Mouse (Mus musculus): ENCODE results near the gene Zdhhc3. TPM values are rescaled to one million over a fixed set of nuclear protein-coding genes. Genes with fewer than 3 reads are reported as not detected.
A peak's percentile ranks its signal among the peaks of the same experiment; 100 is the strongest.

Zdhhc3 gene
- total RNA-seq, 1 experiment from 2014 or later = 38.2 TPM

DNA sequence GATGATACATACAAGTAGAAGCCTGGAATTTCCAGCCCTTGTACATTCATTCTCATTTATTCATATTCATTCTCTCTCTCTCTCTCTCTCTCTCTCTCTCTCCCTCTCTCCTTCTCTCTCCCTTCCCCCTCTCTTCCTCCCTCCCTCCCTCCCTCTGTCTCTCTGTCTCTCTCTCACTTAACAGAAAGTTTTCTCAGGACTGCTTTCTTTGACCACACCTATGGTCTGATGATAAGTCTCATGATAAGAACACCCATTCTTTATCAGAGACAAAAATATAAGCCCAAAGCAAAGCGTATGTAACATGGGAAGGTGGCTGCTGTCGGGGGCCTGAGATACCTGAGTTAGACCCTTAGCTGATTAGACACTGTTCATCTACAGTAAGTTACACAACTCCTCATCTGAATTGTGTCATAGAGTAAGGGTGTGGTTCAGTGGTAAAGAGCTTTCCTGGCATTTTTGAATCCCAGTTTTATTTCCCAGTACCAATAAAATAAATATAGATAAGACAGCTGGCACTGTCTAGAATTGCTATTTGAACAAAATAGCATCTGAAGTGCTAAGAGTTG is 11.5 kb upstream of the Zdhhc3 start:
- no peak for ATAC-seq (replicated peaks in 1 of 2; ENCODE audit: insufficient read depth in 1 of 2, low FRiP score in 2 of 2, low TSS enrichment in 1 of 2, low read depth in 1 of 2, poor library complexity in 2 of 2, severe bottlenecking in 2 of 2)

- peak in 1 of 2 experiments; percentile 27; a peak in 1 of 4 replicates for ATAC-seq (replicated peaks in 1 of 2; ENCODE audit: insufficient read depth in 1 of 2, low FRiP score in 2 of 2, low TSS enrichment in 1 of 2, low read depth in 1 of 2, poor library complexity in 2 of 2, severe bottlenecking in 2 of 2)
Measured at GRCm38 (mm10) chr9:123123571-123124412, 10.8 kb upstream of the Zdhhc3 start.

DNA sequence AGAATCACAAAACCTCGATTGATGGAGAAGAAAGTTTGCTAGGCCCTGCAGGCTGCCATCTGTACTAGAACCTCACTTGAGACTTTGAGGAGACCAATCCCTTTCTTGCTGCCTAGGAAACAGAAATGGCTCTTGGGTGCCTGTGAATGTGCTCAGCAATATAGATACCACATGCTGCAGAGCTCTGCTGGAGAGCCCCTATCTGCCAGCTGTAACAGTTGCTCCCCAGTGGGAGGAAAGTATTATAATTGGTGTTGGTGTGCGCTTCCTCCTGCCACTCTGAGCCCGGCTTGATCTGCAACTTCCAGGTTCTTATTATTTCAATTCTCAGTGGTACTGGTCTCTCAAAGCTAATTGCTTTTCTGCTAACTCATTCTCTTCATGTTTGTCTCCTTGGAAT is 10.0 kb upstream of the Zdhhc3 start:
- ATAC-seq (replicated peaks in 1 of 2; ENCODE audit: insufficient read depth in 1 of 2, low FRiP score in 2 of 2, low TSS enrichment in 1 of 2, low read depth in 1 of 2, poor library complexity in 2 of 2, severe bottlenecking in 2 of 2) = no peak

- no peak for ATAC-seq (replicated peaks in 1 of 2; ENCODE audit: insufficient read depth in 1 of 2, low FRiP score in 2 of 2, low TSS enrichment in 1 of 2, low read depth in 1 of 2, poor library complexity in 2 of 2, severe bottlenecking in 2 of 2)
Measured at GRCm38 (mm10) chr9:123115566-123115965, 2.6 kb upstream of the Zdhhc3 start.

DNA sequence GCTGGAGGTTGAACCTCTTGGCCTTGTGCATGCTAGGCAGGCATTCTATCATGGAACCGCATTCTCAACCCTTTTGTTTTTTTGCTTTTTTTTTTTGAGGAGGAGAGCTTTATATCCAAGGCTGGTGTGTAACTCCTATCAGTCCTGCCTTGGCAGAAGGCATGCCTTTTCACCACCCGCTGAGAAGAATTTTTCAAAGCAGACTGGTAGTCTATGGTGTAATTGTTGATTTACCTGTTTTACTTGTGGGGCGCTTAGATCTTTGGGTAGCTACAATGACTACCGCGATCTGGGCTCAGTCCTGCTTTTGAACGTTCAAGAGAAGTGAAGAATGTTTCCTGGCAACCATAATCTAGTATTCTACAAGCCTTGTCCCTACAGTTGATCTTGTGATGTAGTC is 926 bp upstream of the Zdhhc3 start:
- ATAC-seq (replicated peaks in 1 of 2; ENCODE audit: insufficient read depth in 1 of 2, low FRiP score in 2 of 2, low TSS enrichment in 1 of 2, low read depth in 1 of 2, poor library complexity in 2 of 2, severe bottlenecking in 2 of 2) = no peak

DNA sequence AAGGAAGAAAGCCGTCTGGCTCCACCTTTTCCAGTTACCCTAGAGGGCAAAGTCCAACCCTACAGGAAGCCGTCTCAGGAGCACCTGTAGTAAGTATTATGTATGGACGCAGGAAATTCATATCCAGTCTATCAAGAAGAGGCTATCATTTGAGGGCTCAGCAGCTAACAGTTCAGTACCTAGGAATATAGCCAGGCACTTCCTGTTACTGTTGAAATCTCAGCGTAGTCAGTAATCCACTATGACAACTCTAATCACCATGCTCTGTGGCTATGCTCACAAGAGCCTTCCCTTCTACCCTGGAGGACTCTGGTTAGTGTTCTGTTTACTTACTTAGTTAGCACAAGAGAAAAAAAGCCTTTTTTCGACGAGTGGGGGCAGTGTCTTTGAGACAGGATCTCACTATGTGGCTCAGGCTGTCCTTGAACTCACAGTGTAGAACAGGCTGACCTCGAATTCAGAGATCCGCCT is 1.2 kb downstream of the Zdhhc3 start:
- ATAC-seq (replicated peaks in 1 of 2; ENCODE audit: insufficient read depth in 1 of 2, low FRiP score in 2 of 2, low TSS enrichment in 1 of 2, low read depth in 1 of 2, poor library complexity in 2 of 2, severe bottlenecking in 2 of 2) = no peak

DNA sequence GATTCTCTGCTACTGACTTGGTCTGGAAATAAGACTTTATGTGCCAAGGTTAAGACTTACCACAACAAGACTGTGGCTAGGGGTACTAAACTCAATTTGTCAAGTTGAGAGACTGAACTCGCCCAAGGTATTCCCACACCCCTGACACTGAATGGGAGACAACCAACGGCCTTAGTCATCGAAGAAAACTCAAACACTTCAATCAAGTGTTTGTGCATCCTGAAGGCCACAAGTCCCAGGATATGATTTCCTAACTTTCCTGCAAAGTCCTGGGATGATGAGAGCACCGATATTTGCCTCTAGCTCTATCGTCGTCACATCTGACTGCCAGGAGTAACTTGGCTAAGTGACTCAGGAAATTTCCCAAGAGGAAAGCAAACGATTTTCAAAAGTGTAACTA is 3.8 kb downstream of the Zdhhc3 start:
- ATAC-seq (replicated peaks in 1 of 2; ENCODE audit: insufficient read depth in 1 of 2, low FRiP score in 2 of 2, low TSS enrichment in 1 of 2, low read depth in 1 of 2, poor library complexity in 2 of 2, severe bottlenecking in 2 of 2) = no peak

DNA sequence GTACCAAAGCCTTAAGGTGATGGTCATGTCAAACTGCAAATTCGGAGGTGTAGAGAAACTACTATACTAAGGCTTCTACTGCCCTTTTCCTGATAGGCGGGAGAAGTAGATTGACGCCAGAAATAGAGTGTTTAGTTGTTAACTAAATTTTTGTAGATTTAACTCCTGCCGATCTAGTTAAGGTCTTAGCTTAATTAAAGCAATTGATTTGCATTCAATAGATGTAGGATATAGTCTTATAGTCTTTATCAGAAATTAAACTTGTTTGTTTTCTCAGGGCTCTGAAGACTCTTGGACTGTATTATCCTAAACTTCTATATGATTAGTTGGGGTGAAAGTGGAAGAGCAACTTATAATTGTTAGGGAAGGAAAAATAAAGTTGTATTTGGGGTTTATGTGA is 5.8 kb downstream of the Zdhhc3 start:
- peak; percentile 88 to 98 for ATAC-seq (replicated peaks in 1 of 2; ENCODE audit: insufficient read depth in 1 of 2, low FRiP score in 2 of 2, low TSS enrichment in 1 of 2, low read depth in 1 of 2, poor library complexity in 2 of 2, severe bottlenecking in 2 of 2)

- no peak for ATAC-seq (replicated peaks in 1 of 2; ENCODE audit: insufficient read depth in 1 of 2, low FRiP score in 2 of 2, low TSS enrichment in 1 of 2, low read depth in 1 of 2, poor library complexity in 2 of 2, severe bottlenecking in 2 of 2)
Measured at GRCm38 (mm10) chr9:123104362-123104761, 8.6 kb downstream of the Zdhhc3 start.

DNA sequence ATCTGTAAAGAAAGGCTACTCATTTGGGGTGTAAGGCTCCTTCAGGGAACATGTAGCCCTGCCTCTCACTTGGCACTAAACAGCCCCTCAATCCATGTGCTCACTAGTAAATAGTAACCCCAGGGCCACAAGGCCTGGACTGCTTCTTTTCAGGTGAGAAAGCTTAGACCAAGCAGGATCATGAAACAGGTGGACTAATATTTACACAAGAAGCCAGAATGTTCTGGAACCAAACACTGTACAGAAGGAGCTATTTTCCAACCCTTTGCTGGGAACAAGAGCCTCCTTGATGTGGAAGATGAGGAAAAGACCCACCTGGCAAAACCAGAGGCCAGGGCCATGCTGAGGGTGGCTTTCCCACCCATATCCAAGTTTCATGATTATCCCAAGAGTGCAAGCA is 9.6 kb downstream of the Zdhhc3 start:
- no peak for ATAC-seq (replicated peaks in 1 of 2; ENCODE audit: insufficient read depth in 1 of 2, low FRiP score in 2 of 2, low TSS enrichment in 1 of 2, low read depth in 1 of 2, poor library complexity in 2 of 2, severe bottlenecking in 2 of 2)

DNA sequence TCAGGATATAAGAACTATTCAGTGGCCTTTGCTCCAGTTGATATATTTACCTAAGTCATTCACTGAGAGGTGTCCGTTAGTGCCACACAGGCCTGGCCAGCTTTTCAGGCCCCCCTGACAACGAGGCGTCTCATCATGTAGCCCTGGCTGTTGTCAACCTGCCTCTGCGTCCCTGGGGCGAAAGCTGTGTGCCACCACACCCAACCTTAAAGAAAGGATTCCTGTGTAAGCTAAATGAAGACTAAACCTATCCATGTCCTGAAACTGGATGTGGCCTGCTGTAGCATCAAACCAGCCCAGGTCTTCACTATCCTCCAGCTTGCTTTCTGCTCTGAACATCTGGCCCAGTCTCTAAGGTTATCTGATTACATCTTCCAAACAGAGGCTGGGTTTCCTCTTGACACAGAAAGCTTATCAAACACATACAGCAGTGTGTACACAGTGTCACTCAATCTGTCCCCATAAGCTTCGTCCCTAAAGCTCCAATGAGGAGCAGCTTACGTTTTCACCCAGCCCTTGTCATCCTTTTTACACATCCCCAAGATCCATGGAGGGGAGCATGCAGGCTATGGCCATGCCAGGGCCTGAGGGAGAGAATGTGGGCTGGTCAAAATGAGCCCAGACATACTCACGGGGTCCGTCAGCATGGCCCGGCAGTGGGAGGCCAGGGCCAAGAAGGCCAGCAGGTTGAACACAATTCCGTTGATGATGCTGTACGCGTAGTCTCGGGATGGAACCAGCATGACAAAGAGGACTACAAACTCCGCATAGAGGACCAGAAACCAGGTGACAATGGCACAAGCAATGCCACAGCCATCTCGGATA is 13.2 kb downstream of the Zdhhc3 start:
- no peak for ATAC-seq (replicated peaks in 1 of 2; ENCODE audit: insufficient read depth in 1 of 2, low FRiP score in 2 of 2, low TSS enrichment in 1 of 2, low read depth in 1 of 2, poor library complexity in 2 of 2, severe bottlenecking in 2 of 2)

GRCm38 (mm10) chr9:123090844-123091243 is 22.2 kb downstream of the Zdhhc3 start:
- ATAC-seq (replicated peaks in 1 of 2; ENCODE audit: insufficient read depth in 1 of 2, low FRiP score in 2 of 2, low TSS enrichment in 1 of 2, low read depth in 1 of 2, poor library complexity in 2 of 2, severe bottlenecking in 2 of 2) = no peak

GRCm38 (mm10) chr9:123087558-123087957 is 25.4 kb downstream of the Zdhhc3 start:
- ATAC-seq (replicated peaks in 1 of 2; ENCODE audit: insufficient read depth in 1 of 2, low FRiP score in 2 of 2, low TSS enrichment in 1 of 2, low read depth in 1 of 2, poor library complexity in 2 of 2, severe bottlenecking in 2 of 2) = peak; percentile 85 to 88

GRCm38 (mm10) chr9:123085373-123085772 is 27.6 kb downstream of the Zdhhc3 start:
- no peak for ATAC-seq (replicated peaks in 1 of 2; ENCODE audit: insufficient read depth in 1 of 2, low FRiP score in 2 of 2, low TSS enrichment in 1 of 2, low read depth in 1 of 2, poor library complexity in 2 of 2, severe bottlenecking in 2 of 2)

DNA sequence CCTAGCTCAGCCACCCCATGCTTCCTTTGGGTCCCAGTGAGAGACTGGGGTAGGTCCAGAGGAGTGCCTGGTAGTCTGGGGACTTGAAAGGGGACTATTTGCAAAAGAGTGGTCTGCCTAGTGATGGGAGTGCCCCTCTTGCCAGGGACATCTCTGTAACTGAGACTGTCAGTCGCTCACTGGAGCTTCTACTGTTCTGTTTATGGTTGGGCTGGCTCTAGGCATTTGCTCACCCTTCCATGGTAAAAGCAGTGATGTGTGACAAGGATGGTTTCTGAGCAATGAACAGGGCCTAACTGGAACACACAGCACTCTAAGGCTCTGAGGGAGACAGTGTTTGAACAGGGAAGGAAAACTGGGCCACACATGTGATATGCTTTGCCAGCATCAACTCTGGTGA is 32.2 kb downstream of the Zdhhc3 start:
- no peak for ATAC-seq (replicated peaks in 1 of 2; ENCODE audit: insufficient read depth in 1 of 2, low FRiP score in 2 of 2, low TSS enrichment in 1 of 2, low read depth in 1 of 2, poor library complexity in 2 of 2, severe bottlenecking in 2 of 2)

DNA sequence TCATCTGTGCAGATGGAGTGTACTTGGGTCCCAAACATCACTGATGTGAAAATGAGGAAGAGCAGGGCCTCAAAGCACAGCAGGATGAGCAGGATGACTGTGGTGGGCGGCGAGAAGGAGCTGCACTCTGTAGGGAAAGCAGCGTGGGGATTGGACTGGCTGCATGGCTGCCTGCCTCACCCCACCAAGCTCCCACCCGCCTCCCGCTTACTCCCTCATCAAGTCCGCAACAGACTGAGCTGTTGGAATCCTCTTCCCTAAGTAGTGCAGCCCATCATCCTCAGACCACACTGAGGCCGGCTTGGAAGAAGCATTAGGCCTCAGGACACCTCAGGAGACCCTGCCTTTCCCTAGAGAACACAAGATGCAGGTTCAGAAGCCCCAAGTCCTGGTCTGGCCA is 32.6 kb downstream of the Zdhhc3 start:
- ATAC-seq (replicated peaks in 1 of 2; ENCODE audit: insufficient read depth in 1 of 2, low FRiP score in 2 of 2, low TSS enrichment in 1 of 2, low read depth in 1 of 2, poor library complexity in 2 of 2, severe bottlenecking in 2 of 2) = no peak

DNA sequence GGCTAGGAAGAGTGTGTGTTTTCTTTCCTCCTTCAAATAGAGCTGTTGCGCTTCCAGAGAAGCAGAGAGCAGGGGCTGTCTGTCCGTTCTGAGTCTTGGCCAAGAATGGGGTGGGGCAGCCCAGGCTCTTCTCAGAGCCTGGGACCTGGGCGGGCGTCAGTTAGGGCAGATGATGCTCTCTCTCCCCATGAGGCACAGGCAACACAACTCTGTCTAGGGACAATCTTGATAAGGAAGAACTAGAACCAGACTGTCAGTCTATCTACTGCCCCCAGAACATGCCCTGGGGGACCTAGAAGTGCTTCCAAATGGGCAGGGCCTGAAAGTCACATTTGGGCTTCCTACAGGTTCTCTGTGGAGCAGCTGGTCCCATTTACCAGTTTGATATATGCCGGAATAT is 33.9 kb downstream of the Zdhhc3 start:
- no peak for ATAC-seq (replicated peaks in 1 of 2; ENCODE audit: insufficient read depth in 1 of 2, low FRiP score in 2 of 2, low TSS enrichment in 1 of 2, low read depth in 1 of 2, poor library complexity in 2 of 2, severe bottlenecking in 2 of 2)

DNA sequence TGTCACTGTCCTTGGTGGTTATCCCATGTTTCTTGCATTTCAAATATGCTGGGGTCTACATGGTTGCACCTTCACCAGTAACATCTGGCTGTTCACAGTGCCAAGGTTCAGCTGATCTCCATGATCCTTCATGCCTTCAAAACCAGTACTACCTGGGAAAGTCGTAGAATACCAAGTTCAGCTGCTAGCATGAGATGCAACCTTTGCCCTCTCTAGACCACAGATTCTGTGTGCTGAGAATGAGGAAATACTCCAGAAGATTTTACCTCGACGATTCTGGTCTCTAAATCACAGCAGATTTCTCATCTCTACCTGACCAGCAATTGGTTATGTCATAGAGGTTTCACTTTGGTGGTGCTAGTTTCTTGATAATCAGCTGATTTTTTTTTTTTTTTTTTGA is 52.8 kb downstream of the Zdhhc3 start:
- ATAC-seq (replicated peaks in 1 of 2; ENCODE audit: insufficient read depth in 1 of 2, low FRiP score in 2 of 2, low TSS enrichment in 1 of 2, low read depth in 1 of 2, poor library complexity in 2 of 2, severe bottlenecking in 2 of 2) = no peak

Data from hematopoietic stem cell, adult 5-6 weeks (primary cell).